Mouse (Mus musculus) kidney, adult 10 weeks (tissue): Measurements from ENCODE around the gene Gas2l1. TPM values are rescaled to one million over a fixed set of nuclear protein-coding genes. Genes with fewer than 3 reads are reported as not detected.

Source experiments
- polyA plus RNA-seq: library from polyadenylated mRNA; stranded (reverse); fragments of 350-450 nt; fragmentation: Illumina TruSeq; extraction: RNeasy Lipid Tissue Mini Kit (QIAGEN cat#74804); gene quantifications from one replicate; pipeline ENCODE4 v1.2.3, GENCODE M21; 2014; ENCODE audit warnings: low read depth, low replicate concordance

The Gas2l1 gene
- 0.69 TPM for polyA plus RNA-seq

DNA sequence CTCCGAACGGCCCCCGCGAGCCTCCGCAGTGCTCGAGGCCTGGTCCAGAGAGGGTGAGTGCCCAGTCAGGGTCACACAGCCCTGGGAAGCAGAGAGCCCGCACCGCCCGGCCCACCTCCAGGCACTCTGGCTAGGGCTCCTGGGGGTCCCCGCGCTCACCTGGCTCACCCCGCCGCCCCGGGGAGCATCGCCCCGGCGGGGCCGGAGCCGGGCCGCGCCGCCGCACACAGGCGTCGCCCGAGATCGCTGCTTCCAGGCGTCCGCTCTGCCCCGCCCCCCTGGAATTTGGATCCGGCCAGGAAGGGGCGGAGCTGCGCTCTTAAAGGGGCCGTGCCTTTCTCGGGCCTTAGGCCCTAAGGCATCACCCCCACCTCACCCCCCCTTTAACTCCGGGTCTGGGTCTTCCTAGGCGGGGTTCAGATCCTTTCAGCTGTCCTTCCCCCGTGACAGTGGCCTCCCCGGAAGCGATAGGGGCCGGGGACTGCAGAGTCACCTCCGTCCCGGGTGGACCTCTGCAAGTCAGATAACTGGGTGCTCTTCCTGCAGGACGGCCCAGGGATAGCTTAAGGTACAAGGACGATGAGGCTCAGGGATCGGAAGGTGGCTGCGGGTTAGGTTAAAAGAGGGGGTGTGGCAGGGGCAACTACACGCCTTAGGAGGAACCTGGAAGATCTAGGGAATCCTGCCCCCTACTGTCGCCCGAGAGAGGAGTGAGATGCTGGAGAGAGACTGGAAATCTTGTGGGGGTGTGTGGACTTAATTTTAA lies at the start of gene Gas2l1:
Gas2l1 (minus strand) TSS at position 272 of the 766 bp plus-strand sequence.

DNA sequence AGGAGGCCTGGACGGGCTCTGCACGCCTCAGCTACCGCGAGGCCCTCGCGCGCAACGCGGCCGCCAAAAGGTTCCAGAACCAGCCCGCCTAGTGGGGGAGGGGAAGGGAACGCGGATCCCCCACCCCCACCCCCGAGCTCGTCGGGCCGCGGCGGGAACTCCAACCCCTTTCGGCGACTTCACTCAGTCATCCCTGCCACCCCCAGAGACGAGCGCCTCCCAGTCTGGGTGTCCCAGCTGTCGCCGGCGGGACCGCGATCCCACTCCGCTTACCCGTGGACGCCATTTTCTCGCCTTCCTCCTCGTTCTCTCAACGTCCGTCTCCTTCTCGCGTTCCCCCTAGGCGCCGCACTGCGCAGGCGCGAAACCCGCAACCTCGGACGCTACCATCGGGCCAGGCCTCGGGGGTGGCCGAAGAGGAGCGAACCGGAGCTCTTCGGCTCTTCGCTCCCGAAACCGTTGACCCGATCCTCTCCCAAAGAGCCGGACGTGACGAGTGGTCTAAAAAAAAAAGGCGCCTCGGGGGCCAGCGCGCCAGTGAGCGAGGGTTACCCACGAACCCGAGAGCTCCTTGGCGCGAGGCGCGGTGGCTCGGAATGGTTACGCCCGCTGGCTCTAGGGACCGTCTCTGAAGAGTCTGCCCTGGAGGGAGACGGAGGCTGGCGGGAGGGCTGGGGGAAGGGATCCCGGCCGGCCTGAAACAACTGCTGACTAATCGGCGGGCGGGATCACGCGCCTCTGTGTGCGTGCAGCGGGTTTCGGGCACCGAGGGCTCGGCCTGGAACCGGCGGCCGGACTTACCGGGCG lies 33.8 kb upstream of the Gas2l1 start, which contains the start of the genes Rhbdd3 and Ewsr1:
Rhbdd3 (plus strand) TSS at position 191 of the 807 bp plus-strand sequence.
Ewsr1 (minus strand) TSS at position 531 of the 807 bp plus-strand sequence.

GRCm38 (mm10) chr11:5057856-5058641 lies 7.1 kb downstream of the Gas2l1 start, which contains the start of gene Rasl10a:
Gene Rasl10a, plus strand, starts transcription at chr11:5058128.

Other genes with a start within 250 kb of the Gas2l1 start
- 109 TPM for gene Nf2, start 215.8 kb downstream of the Gas2l1 start, polyA plus RNA-seq
- gene Nipsnap1, start 191.4 kb downstream of the Gas2l1 start, polyA plus RNA-seq: 117 TPM
- gene Thoc5, start 170.0 kb downstream of the Gas2l1 start, polyA plus RNA-seq: 5.7 TPM
- gene Nefh, start 117.3 kb downstream of the Gas2l1 start, polyA plus RNA-seq: not detected
- gene Ap1b1, start 78.5 kb downstream of the Gas2l1 start, polyA plus RNA-seq: 103 TPM
- gene Rasl10a, start 7.2 kb downstream of the Gas2l1 start, polyA plus RNA-seq: 0.44 TPM
- gene Rhbdd3, start 33.6 kb upstream of the Gas2l1 start, polyA plus RNA-seq: not detected
- gene Ewsr1, start 33.9 kb upstream of the Gas2l1 start, polyA plus RNA-seq: 150 TPM
- gene Emid1, start 86.9 kb upstream of the Gas2l1 start, polyA plus RNA-seq: not detected
- 3.3 TPM for gene Kremen1, start 196.2 kb upstream of the Gas2l1 start, polyA plus RNA-seq